Mouse (Mus musculus) myocyte (in vitro differentiated cells): ENCODE results near the gene Rbm4. TPM values are rescaled to one million over a fixed set of nuclear protein-coding genes. Genes with fewer than 3 reads are reported as not detected.
"Not testable (repeated sequence)": the region's sequence is repeated elsewhere in the genome, so short reads cannot be mapped to it uniquely, and the experiment has no call there.

Experiments used
- H3K27me3 ChIP-seq: one replicate; pipeline ENCODE4 v1.6.1; 2011; ENCODE audit not compliant: control insufficient read depth, insufficient read depth, insufficient read length
- H3K36me3 ChIP-seq: one replicate; pipeline ENCODE4 v1.6.1; 2011; ENCODE audit not compliant: control insufficient read depth, insufficient read depth
- H3K4me2 ChIP-seq: one replicate; pipeline ENCODE4 v1.6.1; 2011; ENCODE audit warnings: low read depth, control low read depth
- H3K4me3 ChIP-seq: one replicate; pipeline ENCODE4 v1.5.1; 2011; ENCODE audit warnings: mild to moderate bottlenecking, control low read depth, moderate library complexity
- H3K79me2 ChIP-seq: one replicate; pipeline ENCODE4 v1.6.1; 2011; ENCODE audit not compliant: control insufficient read depth, insufficient read depth
- H3ac ChIP-seq: one replicate; pipeline ENCODE4 v1.6.1; 2011; ENCODE audit not compliant: control insufficient read depth, insufficient read length
- CEBPB ChIP-seq: IDR thresholded peaks from 2 replicates; pipeline ENCODE4 v1.6.1; 2011; ENCODE audit warnings: mild to moderate bottlenecking, moderate library complexity; ENCODE audit not compliant: poor library complexity, insufficient read depth, severe bottlenecking
- E2F4 ChIP-seq: IDR thresholded peaks from one replicate; pipeline ENCODE4 v1.6.1; 2011; ENCODE audit warnings: mild to moderate bottlenecking, control low read depth, moderate library complexity; ENCODE audit not compliant: insufficient read depth
- MAX ChIP-seq: IDR thresholded peaks from one replicate; pipeline ENCODE4 v1.6.1; 2011; ENCODE audit warnings: low read depth, mild to moderate bottlenecking, control low read depth
- MYOD1 ChIP-seq, 3 experiments: IDR thresholded peaks; one replicate each; pipeline ENCODE4 v1.6.1; 2011; ENCODE audit warnings: control low read depth in 2 of 3, low read depth in 2 of 3, mild to moderate bottlenecking in 2 of 3, moderate library complexity in 1 of 3; ENCODE audit not compliant: insufficient read length in 2 of 3, control insufficient read depth in 1 of 3
- MYOG ChIP-seq, 3 experiments: IDR thresholded peaks; one replicate each; pipeline ENCODE4 v1.6.1; 2011; ENCODE audit warnings: control low read depth in 2 of 3, low read depth in 2 of 3, mild to moderate bottlenecking in 2 of 3; ENCODE audit not compliant: insufficient read length in 2 of 3, control insufficient read depth in 1 of 3, insufficient read depth in 1 of 3
- POLR2A ChIP-seq: IDR thresholded peaks from one replicate; pipeline ENCODE4 v1.6.1; 2011; ENCODE audit warnings: low read depth, mild to moderate bottlenecking, control low read depth, moderate library complexity; ENCODE audit not compliant: insufficient read length
- POLR2AphosphoS2 ChIP-seq: IDR thresholded peaks from one replicate; pipeline ENCODE4 v1.6.1; 2011; ENCODE audit warnings: low read depth, control low read depth; ENCODE audit not compliant: insufficient read length
- REST ChIP-seq: IDR thresholded peaks from one replicate; pipeline ENCODE4 v1.6.1; 2011; ENCODE audit warnings: mild to moderate bottlenecking, control low read depth, moderate library complexity; ENCODE audit not compliant: insufficient read depth, insufficient read length
- SRF ChIP-seq: IDR thresholded peaks from one replicate; pipeline ENCODE4 v1.6.1; 2011; ENCODE audit warnings: low read depth; ENCODE audit not compliant: control insufficient read depth, insufficient read length
- TCF12 ChIP-seq: IDR thresholded peaks from one replicate; pipeline ENCODE4 v1.6.1; 2011; ENCODE audit warnings: mild to moderate bottlenecking, control low read depth; ENCODE audit not compliant: poor library complexity, insufficient read depth, severe bottlenecking
- TCF3 ChIP-seq: IDR thresholded peaks from one replicate; pipeline ENCODE4 v1.6.1; 2011; ENCODE audit warnings: low read depth, control low read depth; ENCODE audit not compliant: insufficient read length
- USF1 ChIP-seq: IDR thresholded peaks from one replicate; pipeline ENCODE4 v1.6.1; 2011; ENCODE audit warnings: low read depth, mild to moderate bottlenecking, control low read depth, moderate library complexity
- polyA plus RNA-seq: library from polyadenylated mRNA; unstranded; fragments of >200 nt; fragmentation: generic; extraction: Trizol; gene quantifications from one replicate; pipeline ENCODE4 v1.2.1, GENCODE M21; 2012; ENCODE audit warnings: missing spikeins

The Rbm4 gene
- polyA plus RNA-seq, 1 experiment, result 66.4 TPM

DNA sequence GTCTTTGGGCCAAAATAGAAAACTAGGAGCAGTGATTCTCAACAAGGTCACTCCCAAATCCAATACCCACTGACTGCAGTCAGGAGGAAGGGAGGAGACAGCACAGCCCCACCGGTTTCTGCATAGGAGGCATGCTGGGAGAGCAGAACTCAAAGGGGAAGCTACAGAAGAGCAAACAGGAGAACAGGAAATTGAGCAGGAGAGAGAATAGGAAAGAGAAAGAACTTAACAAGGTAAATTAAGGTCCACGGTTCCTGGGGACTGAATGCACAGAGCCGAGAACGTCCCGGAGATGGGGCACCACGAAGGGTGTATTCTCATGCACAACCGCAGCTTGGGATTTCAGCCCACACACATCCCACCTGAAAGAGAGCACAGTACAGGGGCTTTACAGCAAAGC, 8.5 kb downstream of the Rbm4 start:
- Histone ChIP-seq H3K79me2 (peaks cover 100% of the 10 kb centered on the region), H3ac (no peak overlapping the region), H3K4me3 (no peak overlapping the region), H3K4me2 (no peak overlapping the region), H3K36me3 (peaks cover 84% of the 10 kb centered on the region), H3K27me3 (no peaks in the 10 kb centered on the region)
- no peak for TF ChIP-seq SRF

DNA sequence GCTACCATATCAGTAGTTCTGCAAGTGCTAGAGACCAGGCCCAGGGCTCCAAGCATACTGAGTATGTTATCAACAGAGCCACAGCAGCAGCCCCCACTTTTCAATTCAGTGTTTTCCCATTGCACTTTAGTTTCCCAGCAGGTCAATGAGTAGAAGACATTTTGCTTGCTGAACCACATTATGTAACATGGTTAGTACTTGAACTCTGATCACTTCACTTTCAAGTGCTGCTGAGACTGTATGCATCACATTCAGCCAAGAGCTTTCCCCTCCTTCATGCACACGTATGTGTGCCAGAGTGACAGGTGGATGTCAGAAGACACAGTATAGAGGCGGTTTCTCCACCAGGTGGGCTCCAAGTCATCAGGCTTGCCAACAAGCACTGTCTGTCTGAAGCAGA, 10.8 kb downstream of the Rbm4 start:
- H3K4me2 ChIP-seq, result no peak overlapping the region
- no peak overlapping the region for H3ac ChIP-seq
- H3K4me3 ChIP-seq, result no peak overlapping the region
- peaks cover 100% of the 10 kb centered on the region for H3K79me2 ChIP-seq
- peaks cover 76% of the 10 kb centered on the region for H3K36me3 ChIP-seq
- TF ChIP-seq REST (no peak), POLR2AphosphoS2 (no peak), MAX (no peak), MYOG (IDR thresholded peaks at IDR 0.05; ENCODE audit: control insufficient read depth in 1 of 3, insufficient read depth in 1 of 3, insufficient read length in 2 of 3, low read depth in 2 of 3) (no peak), CEBPB (no peak), USF1 (no peak), MYOD1 (IDR thresholded peaks at IDR 0.05; ENCODE audit: control insufficient read depth in 1 of 3, insufficient read length in 2 of 3, low read depth in 2 of 3) (no peak), SRF (no peak), E2F4 (no peak), TCF3 (no peak), TCF12 (no peak), POLR2A (no peak)
- H3K27me3 ChIP-seq, result no peaks in the 10 kb centered on the region

DNA sequence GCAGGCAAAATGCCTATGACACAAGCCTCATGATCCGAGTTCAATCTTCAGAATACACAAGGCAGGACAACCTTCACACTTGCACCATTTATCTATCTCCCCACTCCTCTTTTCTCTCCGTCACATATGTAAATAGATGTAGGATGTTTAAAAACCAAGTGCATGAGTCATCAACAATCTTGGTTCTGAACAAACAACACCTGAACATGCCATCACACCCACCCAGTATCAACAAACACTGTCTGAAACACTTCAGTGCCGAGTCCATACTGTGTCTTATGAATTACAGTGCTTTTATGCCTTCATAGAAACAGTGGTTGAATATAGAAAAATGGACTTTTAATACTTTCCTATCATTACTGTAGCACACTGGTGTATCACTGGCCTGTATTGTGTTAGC, 20.9 kb downstream of the Rbm4 start:
- no peak overlapping the region for H3K4me2 ChIP-seq
- no peak overlapping the region for H3ac ChIP-seq
- peaks cover 52% of the 10 kb centered on the region for H3K36me3 ChIP-seq
- no peaks in the 10 kb centered on the region for H3K27me3 ChIP-seq
- peaks cover 91% of the 10 kb centered on the region for H3K79me2 ChIP-seq
- H3K4me3 ChIP-seq, result no peak overlapping the region
- TF ChIP-seq TCF3 (no peak), MYOD1 (IDR thresholded peaks at IDR 0.05; ENCODE audit: control insufficient read depth in 1 of 3, insufficient read length in 2 of 3, low read depth in 2 of 3) (no peak), CEBPB (no peak), MAX (no peak), USF1 (no peak), MYOG (IDR thresholded peaks at IDR 0.05; ENCODE audit: control insufficient read depth in 1 of 3, insufficient read depth in 1 of 3, insufficient read length in 2 of 3, low read depth in 2 of 3) (no peak), REST (no peak), POLR2A (no peak)

DNA sequence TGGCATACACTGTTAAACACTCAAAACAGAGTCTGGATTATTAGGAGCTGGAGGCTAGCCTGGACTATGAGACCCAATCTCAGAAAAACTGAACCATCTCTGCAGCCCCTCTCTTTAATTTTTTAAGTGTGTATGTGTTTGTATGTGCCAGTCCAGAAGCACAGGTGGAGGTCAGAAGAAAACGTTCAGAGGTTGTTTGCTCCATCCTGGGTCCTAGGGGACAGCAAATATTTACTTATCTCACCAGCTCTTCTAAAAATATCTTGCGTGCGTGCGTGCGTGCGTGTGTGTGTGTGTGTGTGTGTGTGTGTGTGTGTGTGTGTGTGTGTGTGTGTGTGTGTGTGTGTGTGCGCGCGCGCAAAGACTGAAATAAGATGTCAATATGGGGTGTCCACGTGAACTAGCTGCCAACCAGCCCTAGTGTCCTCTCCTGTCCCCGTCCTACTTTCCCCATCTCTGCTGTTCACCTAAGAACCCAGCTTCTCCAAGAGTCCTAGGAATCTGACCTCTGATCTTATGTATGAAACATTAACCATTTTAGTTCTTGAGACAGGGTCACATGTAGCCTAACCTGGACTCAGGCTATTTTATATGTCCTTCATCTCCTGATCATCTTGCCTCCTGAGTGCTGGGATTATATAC, 26.1 kb downstream of the Rbm4 start:
- Histone ChIP-seq H3K36me3 (peaks cover 55% of the 10 kb centered on the region), H3K79me2 (peaks cover 84% of the 10 kb centered on the region), H3K4me2 (no peak overlapping the region), H3K27me3 (no peaks in the 10 kb centered on the region), H3K4me3 (no peak overlapping the region), H3ac (no peak overlapping the region)
- no peak for TF ChIP-seq MYOG (IDR thresholded peaks at IDR 0.05; ENCODE audit: control insufficient read depth in 1 of 3, insufficient read depth in 1 of 3, insufficient read length in 2 of 3, low read depth in 2 of 3)

DNA sequence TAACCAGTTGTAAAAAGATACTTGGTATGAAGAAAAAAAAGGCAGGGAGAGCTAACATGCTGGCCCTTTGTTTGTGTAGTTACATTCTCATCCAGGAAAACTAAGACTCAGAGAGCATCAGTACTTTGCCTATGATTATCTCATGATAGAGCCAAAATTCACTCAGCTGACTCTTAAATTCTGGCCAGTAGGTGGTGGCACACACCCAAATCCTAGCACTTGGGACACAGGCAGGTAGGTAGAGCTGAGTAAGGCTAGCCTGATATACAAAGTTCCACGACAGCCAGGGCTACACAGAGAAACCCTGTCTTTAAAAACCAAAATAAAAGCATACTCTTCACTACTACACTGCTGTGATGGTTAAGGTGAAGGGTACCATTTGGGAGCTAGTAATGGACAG, 30.8 kb downstream of the Rbm4 start:
- Histone ChIP-seq H3K4me2 (no peak overlapping the region), H3ac (no peak overlapping the region), H3K4me3 (no peak overlapping the region), H3K27me3 (no peaks in the 10 kb centered on the region), H3K79me2 (peaks cover 83% of the 10 kb centered on the region), H3K36me3 (peaks cover 38% of the 10 kb centered on the region)
- TF ChIP-seq REST (no peak), MYOG (IDR thresholded peaks at IDR 0.05; ENCODE audit: control insufficient read depth in 1 of 3, insufficient read depth in 1 of 3, insufficient read length in 2 of 3, low read depth in 2 of 3) (no peak), POLR2A (no peak), USF1 (no peak), TCF12 (no peak), MYOD1 (IDR thresholded peaks at IDR 0.05; ENCODE audit: control insufficient read depth in 1 of 3, insufficient read length in 2 of 3, low read depth in 2 of 3) (no peak), TCF3 (no peak), E2F4 (no peak), CEBPB (no peak), MAX (no peak), POLR2AphosphoS2 (no peak), SRF (no peak)

DNA sequence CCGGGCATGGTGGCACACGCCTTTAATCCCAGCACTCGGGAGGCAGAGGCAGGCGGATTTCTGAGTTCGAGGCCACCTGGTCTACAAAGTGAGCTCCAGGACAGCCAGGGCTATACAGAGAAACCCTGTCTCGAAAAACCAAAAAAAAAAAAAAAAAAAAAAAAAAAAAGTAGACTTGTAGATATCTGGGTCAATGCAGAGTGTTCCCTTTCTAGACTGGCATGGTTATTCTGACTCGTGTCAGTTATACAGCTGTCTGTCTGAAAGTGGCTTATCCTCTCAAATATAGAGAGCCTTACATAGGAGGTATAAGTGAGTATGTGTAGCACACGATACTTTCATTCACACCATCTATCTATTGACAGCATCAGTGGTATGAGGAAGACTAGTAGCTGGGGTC, 33.2 kb downstream of the Rbm4 start:
- not testable (repeated sequence) for H3K27me3 ChIP-seq, H3K4me3 ChIP-seq, H3K4me2 ChIP-seq, H3ac ChIP-seq
- Histone ChIP-seq H3K36me3 (peaks cover 28% of the 10 kb centered on the region), H3K79me2 (peaks cover 70% of the 10 kb centered on the region)
